In genomic region chr4:57138093-57138440, GRCm38 (mm10) we compare ENCODE assay signal across 28 mouse cellular contexts. TPM values are rescaled to one million over a fixed set of nuclear protein-coding genes. Genes with fewer than 3 reads are reported as not detected.
DNase-seq lines count a peak whose midpoint lies in the region; ATAC-seq and TF ChIP-seq lines count a peak whose summit lies in the region.
"Had no signal": no experiment of that assay in that cellular context is flagged by ENCODE, and none has a peak within 500 bp of the region (broad histone marks: within the 10 kb centered on the region; RNA-seq: fewer than 3 reads in every experiment).

No protein-coding gene starts in this region.

- H3K4me3 ChIP-seq in heart, postnatal 0 days (ENCODE audit: low read depth, low read length): no peak overlapping the region
- H3K4me3 ChIP-seq in heart, adult 2 months: no peak overlapping the region
- H3K4me3 ChIP-seq in liver, adult 2 months (ENCODE audit: insufficient read depth, low read depth, low read length): no peak overlapping the region
- H3K4me3 ChIP-seq in CH12.LX (replicated peaks in 1 of 3; ENCODE audit: low read depth in 2 of 3, low read length in 2 of 3, poor library complexity in 1 of 3): no peak overlapping the region
- H3K4me3 ChIP-seq in intestine, embryonic 15.5 days (replicated peaks): no peak overlapping the region
- H3K4me3 ChIP-seq: embryonic facial prominence, embryonic 10.5 days; heart, embryonic 15.5 days; hindbrain, embryonic 15.5 days; left cerebral cortex, adult 2 months; limb, embryonic 15.5 days; lung, embryonic 15.5 days; midbrain, embryonic 10.5 days; neural tube, embryonic 15.5 days; stomach, embryonic 15.5 days had no signal

- 64% methylated on average over 6 of the region's 6 CpGs for WGBS in heart, postnatal 0 days
- WGBS in heart, adult 2 months: 67% methylated on average over 6 of the region's 6 CpGs
- 17% methylated on average over 6 of the region's 6 CpGs for WGBS in liver, adult 2 months
- WGBS in intestine, embryonic 15.5 days: 71% methylated on average over 6 of the region's 6 CpGs

- TF ChIP-seq EP300 in heart, postnatal 0 days (IDR thresholded peaks at IDR 0.05; ENCODE audit: low read depth): no peak
- TF ChIP-seq EP300 in heart, adult 2 months (IDR thresholded peaks at IDR 0.05; ENCODE audit: insufficient read depth, low read depth, low read length): no peak
- TF ChIP-seq EP300 in CH12.LX (IDR thresholded peaks at IDR 0.05; ENCODE audit: low read length): no peak

- no peaks in the 10 kb centered on the region for H3K36me3 ChIP-seq in heart, postnatal 0 days (replicated peaks; ENCODE audit: control insufficient read depth, insufficient read depth, low read length)
- H3K36me3 ChIP-seq in heart, adult 2 months (ENCODE audit: control insufficient read depth, insufficient read depth, low read length): no peaks in the 10 kb centered on the region
- no peaks in the 10 kb centered on the region for H3K36me3 ChIP-seq in liver, adult 2 months (ENCODE audit: control insufficient read depth, insufficient read depth, low read length)
- H3K36me3 ChIP-seq in CH12.LX (replicated peaks in 1 of 2; ENCODE audit: control insufficient read depth in 1 of 2, insufficient read depth in 1 of 2, low read length in 1 of 2): no peaks in the 10 kb centered on the region
- no peaks in the 10 kb centered on the region for H3K36me3 ChIP-seq in intestine, embryonic 15.5 days
- H3K36me3 ChIP-seq: embryonic facial prominence, embryonic 10.5 days; heart, embryonic 15.5 days; hindbrain, embryonic 15.5 days; limb, embryonic 15.5 days; lung, embryonic 15.5 days; midbrain, embryonic 10.5 days; neural tube, embryonic 15.5 days; stomach, embryonic 15.5 days had no signal

- in situ Hi-C loops in CH12.LX (cut with MboI; ENCODE audit: low pct_ligation_motif_present, low pct_unique_long_range_greater_than_20kb, low sequenced_read_pairs): no loop called here

- no peak; the same call in none of the 2 replicates for TF ChIP-seq RAD21 in CH12.LX (IDR thresholded peaks at IDR 0.05; ENCODE audit: low read depth, low read length)

- no peaks in the 10 kb centered on the region for H3K79me2 ChIP-seq in heart, adult 2 months (replicated peaks; ENCODE audit: control insufficient read depth, insufficient read depth, low read length)
- H3K79me2 ChIP-seq in liver, adult 2 months (ENCODE audit: control insufficient read depth, insufficient read depth, low read length): peaks cover 32% of the 10 kb centered on the region
- H3K79me2 ChIP-seq in CH12.LX (replicated peaks; ENCODE audit: control insufficient read depth, extremely low read depth, insufficient read depth, poor library complexity, severe bottlenecking): no peaks in the 10 kb centered on the region

- ATAC-seq in heart, postnatal 0 days (ENCODE audit: insufficient read depth, low read depth): no peak
- ATAC-seq in intestine, embryonic 15.5 days: no peak
- ATAC-seq: CD4-positive, CD25-positive, alpha-beta regulatory T cell, adult 4 months; forebrain, embryonic 16.5 days had no signal

- dilution Hi-C loops in CH12.LX (cut with MboI; ENCODE audit: extremely low pct_ligation_motif_present, extremely low pct_unique_long_range_greater_than_20kb, low sequenced_read_pairs): no loop called here

- no peak for DNase-seq in heart, postnatal 0 days (ENCODE audit: low spot score)
- no peak for DNase-seq in heart, adult 2 months
- no peak for DNase-seq in liver, adult 2 months (ENCODE audit: extremely low read depth, low read depth, low spot score)
- no peak for DNase-seq in liver
- DNase-seq in CH12.LX (ENCODE audit: extremely low read depth): no peak
- no peak for DNase-seq in adrenal gland, postnatal 36 days
- no peak for DNase-seq in layer of hippocampus, postnatal 36 days
- DNase-seq: gastrocnemius, postnatal 36 days; heart, postnatal 4 days; layer of hippocampus, adult 9-11 months; left cerebral cortex, postnatal 4 days; right cerebral cortex, adult 18-20 months; right cerebral cortex, postnatal 4 days; thymus, adult 18-20 months; thymus, postnatal 36 days had no signal

- intact Hi-C loops in heart, adult 2 months (cut with DNase I): no loop called here

- peak; percentile 11; the same call in 1 of the 2 replicates for TF ChIP-seq CTCF in heart, postnatal 0 days (IDR thresholded peaks at IDR 0.05; ENCODE audit: low read depth)
- TF ChIP-seq CTCF in heart, adult 2 months (IDR thresholded peaks at IDR 0.05): no peak
- peak; percentile 31; the same call in 1 of the 2 replicates for TF ChIP-seq CTCF in liver, adult 2 months (IDR thresholded peaks at IDR 0.05; ENCODE audit: low read depth, low read length)
- TF ChIP-seq CTCF in CH12.LX (conservative IDR thresholded peaks at IDR 0.05 in 1 of 2, IDR thresholded peaks at IDR 0.05 in 1 of 2; ENCODE audit: low read depth in 2 of 2, low read length in 2 of 2): peak in 1 of 2 experiments; percentile 37; a peak in 2 of 4 replicates

- H3K4me2 ChIP-seq in heart, postnatal 0 days (ENCODE audit: low read depth, low read length): no peak overlapping the region
- H3K4me2 ChIP-seq in CH12.LX (ENCODE audit: insufficient read depth, low read depth, poor library complexity, severe bottlenecking): no peak overlapping the region
- peak overlapping the region; percentile 9; the same call in 1 of the 2 replicates for H3K4me2 ChIP-seq in intestine, embryonic 15.5 days (replicated peaks)
- H3K4me2 ChIP-seq: heart, embryonic 15.5 days; hindbrain, embryonic 15.5 days; limb, embryonic 15.5 days; lung, embryonic 15.5 days; neural tube, embryonic 15.5 days; stomach, embryonic 15.5 days had no signal

- TF ChIP-seq POLR2A in heart, adult 2 months (IDR thresholded peaks at IDR 0.05; ENCODE audit: insufficient read depth, low read depth, low read length): no peak
- no peak for TF ChIP-seq POLR2A in liver, adult 2 months (IDR thresholded peaks at IDR 0.05; ENCODE audit: extremely low read depth, insufficient read depth, low read length)
- TF ChIP-seq POLR2A in CH12.LX (IDR thresholded peaks at IDR 0.05; ENCODE audit: low read depth, low read length): no peak

- H3K27ac ChIP-seq in heart, postnatal 0 days (ENCODE audit: low read depth): no peak overlapping the region
- H3K27ac ChIP-seq in heart, adult 2 months: no peak overlapping the region
- peak overlapping the region; percentile 54 for H3K27ac ChIP-seq in liver, adult 2 months (replicated peaks; ENCODE audit: insufficient read depth, low read depth, low read length)
- no peak overlapping the region for H3K27ac ChIP-seq in CH12.LX (ENCODE audit: insufficient read depth, low read depth)
- 0 out of 2 replicates have a peak overlapping the region, but pooled peaks have one; percentile 27 for H3K27ac ChIP-seq in intestine, embryonic 15.5 days
- H3K27ac ChIP-seq: embryonic facial prominence, embryonic 10.5 days; heart, embryonic 15.5 days; hindbrain, embryonic 15.5 days; left cerebral cortex, adult 2 months; lung, embryonic 15.5 days; midbrain, embryonic 10.5 days; neural tube, embryonic 15.5 days; stomach, embryonic 15.5 days had no signal

- no peak overlapping the region for H3K9ac ChIP-seq in heart, postnatal 0 days (replicated peaks; ENCODE audit: low read depth, low read length)
- H3K9ac ChIP-seq in heart, adult 2 months (ENCODE audit: low read depth, low read length): no peak overlapping the region
- H3K9ac ChIP-seq in liver, adult 2 months (ENCODE audit: low read depth, low read length): no peak overlapping the region
- no peak overlapping the region for H3K9ac ChIP-seq in CH12.LX (ENCODE audit: insufficient read depth, low read depth)
- H3K9ac ChIP-seq in intestine, embryonic 15.5 days: no peak overlapping the region
- H3K9ac ChIP-seq: heart, embryonic 15.5 days; hindbrain, embryonic 15.5 days; limb, embryonic 15.5 days; lung, embryonic 15.5 days; neural tube, embryonic 15.5 days; stomach, embryonic 15.5 days had no signal

- no peaks in the 10 kb centered on the region for H3K9me3 ChIP-seq in heart, postnatal 0 days (replicated peaks; ENCODE audit: control insufficient read depth, low read length)
- no peaks in the 10 kb centered on the region for H3K9me3 ChIP-seq in CH12.LX (replicated peaks; ENCODE audit: low read length)
- no peaks in the 10 kb centered on the region for H3K9me3 ChIP-seq in intestine, embryonic 15.5 days
- H3K9me3 ChIP-seq: embryonic facial prominence, embryonic 10.5 days; heart, embryonic 15.5 days; hindbrain, embryonic 15.5 days; limb, embryonic 15.5 days; lung, embryonic 15.5 days; midbrain, embryonic 10.5 days; neural tube, embryonic 15.5 days; stomach, embryonic 15.5 days had no signal

- H3K27me3 ChIP-seq in heart, postnatal 0 days (ENCODE audit: control insufficient read depth, insufficient read depth, low read length): peaks cover 40% of the 10 kb centered on the region
- peaks cover 2% of the 10 kb centered on the region; the same call in 1 of the 2 replicates for H3K27me3 ChIP-seq in heart, adult 2 months (ENCODE audit: control insufficient read depth, insufficient read depth, low read length)
- H3K27me3 ChIP-seq in liver, adult 2 months (ENCODE audit: control insufficient read depth, insufficient read depth, low read length): no peaks in the 10 kb centered on the region
- peaks cover 38% of the 10 kb centered on the region for H3K27me3 ChIP-seq in CH12.LX (replicated peaks)
- H3K27me3 ChIP-seq in intestine, embryonic 15.5 days (replicated peaks): peaks cover 26% of the 10 kb centered on the region; the same call in 1 of the 2 replicates
- H3K27me3 ChIP-seq: hindbrain, embryonic 15.5 days; neural tube, embryonic 15.5 days had no signal

- no peaks in the 10 kb centered on the region for H3K4me1 ChIP-seq in heart, postnatal 0 days (ENCODE audit: control insufficient read depth, insufficient read depth)
- H3K4me1 ChIP-seq in heart, adult 2 months (ENCODE audit: control insufficient read depth, insufficient read depth, low read length): no peaks in the 10 kb centered on the region
- peaks cover 32% of the 10 kb centered on the region for H3K4me1 ChIP-seq in liver, adult 2 months (ENCODE audit: control insufficient read depth, insufficient read depth, low read length)
- H3K4me1 ChIP-seq in CH12.LX (ENCODE audit: control insufficient read depth in 1 of 2, insufficient read depth in 2 of 2): peaks cover 10 to 13% of the 10 kb centered on the region in 2 experiments
- H3K4me1 ChIP-seq in intestine, embryonic 15.5 days (replicated peaks): peaks cover 23% of the 10 kb centered on the region

TF ChIP-seq in CH12.LX, 34 proteins besides CTCF, POLR2A, EP300 and RAD21 (continues in another document):
- no peak for TF ChIP-seq ZMIZ1 (IDR thresholded peaks at IDR 0.05; ENCODE audit: low read depth, low read length)

RNA-seq across cellular contexts. Expression of gene Epb41l4b, which starts 5.2 kb away (rescaled TPM):
- 0.19 and 3.1 TPM in 2 replicates for total RNA-seq in heart, postnatal 0 days (2014; rRNA removed; ENCODE audit: low replicate concordance)
- 0.34 and 0.37 TPM in 2 replicates for polyA plus RNA-seq in heart, postnatal 0 days (2015; fragmentation: Nextera tagmentation; extraction: Ambion mirVana)
- total RNA-seq in heart, adult 2 months (2021): 1 to 10 TPM; 2.6 to 3.0 TPM
- 1.9 and 2.3 TPM in 2 replicates for polyA plus RNA-seq in heart, adult 2 months (2012; rRNA removed)
- total RNA-seq in liver, adult 2 months (2014; rRNA removed): 44.7 and 46.3 TPM in 2 replicates
- polyA plus RNA-seq in liver, adult 2 months (2012; rRNA removed): 33.9 and 36.5 TPM in 2 replicates
- total RNA-seq in CH12.LX (2012; rRNA removed): 2.1 and 4.9 TPM in 2 replicates
- total RNA-seq in CH12.LX (2014; rRNA removed): 0.93 and 1.1 TPM in 2 replicates
- polyA plus RNA-seq in CH12.LX (2012; ENCODE audit: insufficient read length, low read depth): 1.1 and 2.0 TPM in 2 replicates
- polyA plus RNA-seq in intestine, embryonic 15.5 days (2015; fragmentation: Nextera tagmentation; extraction: Ambion mirVana): 22.2 and 23.4 TPM in 2 replicates
- total RNA-seq in adrenal gland, postnatal 36 days (2021): 1 to 10 TPM; 1.7 to 2.1 TPM
- total RNA-seq in layer of hippocampus, postnatal 36 days (2021): 10 to 100 TPM; 20.4 to 23.5 TPM
- total RNA-seq: MEL had no signal
- polyA plus RNA-seq: CD4-positive, CD25-positive, alpha-beta regulatory T cell, adult 4 months had no signal

Comparison
In these comparisons a context has a peak if more than half of its experiments do, and no peak if none do; other contexts are left out.
1. H3K27ac ChIP-seq: peak in liver, adult 2 months (single experiment) and intestine, embryonic 15.5 days (single experiment); none in heart, postnatal 0 days (single experiment), heart, adult 2 months (single experiment) and CH12.LX (single experiment).